Comparison of ENCODE assay signal across 22 mouse cellular contexts in genomic region chr5:64408938-64409337, GRCm38 (mm10).
DNase-seq lines count a peak whose midpoint lies in the region; ATAC-seq and TF ChIP-seq lines count a peak whose summit lies in the region.
"Had no signal": no experiment of that assay in that cellular context is flagged by ENCODE, and none has a peak within 500 bp of the region (broad histone marks: within the 10 kb centered on the region; RNA-seq: fewer than 3 reads in every experiment).

No protein-coding gene starts in this region.

- H3K27me3 ChIP-seq in liver, embryonic 14.5 days (ENCODE audit: control insufficient read depth, insufficient read depth, low read length), result no peaks in the 10 kb centered on the region
- no peaks in the 10 kb centered on the region for H3K27me3 ChIP-seq in liver, embryonic 11.5 days (replicated peaks; ENCODE audit: control insufficient read depth, insufficient read depth, low read length)
- no peaks in the 10 kb centered on the region for H3K27me3 ChIP-seq in MEL (ENCODE audit: control insufficient read depth in 1 of 2, insufficient read depth in 2 of 2, low read length in 2 of 2)
- H3K27me3 ChIP-seq: lung, embryonic 15.5 days; midbrain, embryonic 15.5 days had no signal

- H3K9me3 ChIP-seq in liver, embryonic 14.5 days (ENCODE audit: control insufficient read depth, low read length), result no peaks in the 10 kb centered on the region
- no peaks in the 10 kb centered on the region for H3K9me3 ChIP-seq in liver, embryonic 11.5 days (ENCODE audit: control insufficient read depth, low read length)
- H3K9me3 ChIP-seq in MEL (replicated peaks; ENCODE audit: insufficient read depth, low read length), result no peaks in the 10 kb centered on the region
- H3K9me3 ChIP-seq: G1E; lung, embryonic 15.5 days; midbrain, embryonic 15.5 days had no signal

- ATAC-seq in liver, embryonic 14.5 days (ENCODE audit: insufficient read depth), result no peak
- ATAC-seq in liver, embryonic 11.5 days (replicated peaks; ENCODE audit: low FRiP score), result no peak
- 0 out of 2 replicates have a peak, but pooled peaks have one; percentile 34 for ATAC-seq in megakaryocyte progenitor cell, adult 5-6 weeks (replicated peaks; ENCODE audit: poor library complexity)
- no peak for ATAC-seq in cerebellum, adult (ENCODE audit: insufficient number of reproducible peaks, low FRiP score, low TSS enrichment)
- ATAC-seq: midbrain, embryonic 15.5 days had no signal

- no peaks in the 10 kb centered on the region for H3K79me2 ChIP-seq in MEL (ENCODE audit: control insufficient read depth, insufficient read depth, low read length, poor library complexity)

- no peak for TF ChIP-seq POLR2A in MEL (IDR thresholded peaks at IDR 0.05; ENCODE audit: control insufficient read depth in 1 of 2, insufficient read depth in 1 of 2, low read depth in 1 of 2, low read length in 2 of 2, poor library complexity in 1 of 2)

- no peak overlapping the region for H3K9ac ChIP-seq in liver, embryonic 14.5 days (replicated peaks)
- no peak overlapping the region for H3K9ac ChIP-seq in liver, embryonic 11.5 days (ENCODE audit: low read depth, low read length)
- H3K9ac ChIP-seq in MEL (ENCODE audit: control insufficient read depth, low read depth, low read length, poor library complexity, severe bottlenecking), result no peak overlapping the region
- H3K9ac ChIP-seq: hindbrain, embryonic 14.5 days; lung, embryonic 15.5 days; midbrain, embryonic 15.5 days had no signal

- peak; percentile 57 for TF ChIP-seq RAD21 in MEL (IDR thresholded peaks at IDR 0.05; ENCODE audit: low read depth, low read length)

- DNase-seq in liver, embryonic 14.5 days (ENCODE audit: low read depth in 3 of 3, low spot score in 3 of 3), result no peak
- no peak for DNase-seq in liver, embryonic 11.5 days (ENCODE audit: low spot score)
- DNase-seq in CD4-positive helper T cell, adult 2 months (ENCODE audit: low read depth, low spot score), result peak; percentile 11
- DNase-seq in MEL (ENCODE audit: low read depth, low spot score), result peak; percentile 54
- DNase-seq in urinary bladder, adult 18-20 months (ENCODE audit: low spot score in 2 of 2), result no peak
- DNase-seq: adrenal gland, postnatal 10 days; cerebellum, adult 2 months; gastrocnemius, postnatal 14 days; heart, postnatal 14 days; kidney, adult 11 months; kidney, postnatal 14 days; layer of hippocampus, adult 9-11 months; right cerebral cortex, adult 18-20 months; thymus, adult 2 months had no signal

- no peak overlapping the region for H3K4me3 ChIP-seq in liver, embryonic 14.5 days (ENCODE audit: insufficient read depth in 1 of 2, low read depth in 2 of 2, low read length in 2 of 2)
- no peak overlapping the region for H3K4me3 ChIP-seq in liver, embryonic 11.5 days (ENCODE audit: low read depth, low read length)
- no peak overlapping the region for H3K4me3 ChIP-seq in MEL (ENCODE audit: control insufficient read depth in 1 of 2, insufficient read depth in 1 of 2, low read depth in 2 of 2, low read length in 2 of 2)
- H3K4me3 ChIP-seq: forebrain, embryonic 10.5 days; lung, embryonic 15.5 days; midbrain, embryonic 15.5 days had no signal

- no peak for TF ChIP-seq EP300 in liver, embryonic 14.5 days (IDR thresholded peaks at IDR 0.05; ENCODE audit: low read depth)
- no peak for TF ChIP-seq EP300 in MEL (IDR thresholded peaks at IDR 0.05; ENCODE audit: low read depth in 1 of 2, low read length in 2 of 2)

- peak; percentile 34; the same call in 1 of the 2 replicates for TF ChIP-seq CTCF in liver, embryonic 14.5 days (IDR thresholded peaks at IDR 0.05; ENCODE audit: low read depth)
- peak in 2 of 3 experiments; percentile 28 to 52; a peak in 3 of 6 replicates for TF ChIP-seq CTCF in MEL (IDR thresholded peaks at IDR 0.05 in 2 of 3, conservative IDR thresholded peaks at IDR 0.05 in 1 of 3; ENCODE audit: control insufficient read depth in 1 of 3, insufficient read depth in 1 of 3, low read depth in 2 of 3, low read length in 3 of 3, poor library complexity in 1 of 3, severe bottlenecking in 1 of 3)

- H3K27ac ChIP-seq in liver, embryonic 14.5 days, result no peak overlapping the region
- no peak overlapping the region for H3K27ac ChIP-seq in liver, embryonic 11.5 days (ENCODE audit: low read depth, low read length)
- no peak overlapping the region for H3K27ac ChIP-seq in MEL (ENCODE audit: control insufficient read depth, low read depth, low read length)
- H3K27ac ChIP-seq: forebrain, embryonic 10.5 days; hindbrain, embryonic 14.5 days; lung, embryonic 15.5 days; midbrain, embryonic 15.5 days had no signal

- H3K4me2 ChIP-seq in liver, embryonic 14.5 days (ENCODE audit: low read depth), result no peak overlapping the region
- H3K4me2 ChIP-seq in liver, embryonic 11.5 days, result no peak overlapping the region
- H3K4me2 ChIP-seq: heart, embryonic 11.5 days; hindbrain, embryonic 14.5 days; lung, embryonic 15.5 days; midbrain, embryonic 15.5 days had no signal

- peaks cover 0 to 3% of the 10 kb centered on the region in 2 experiments; a peak in 1 of 4 replicates for H3K4me1 ChIP-seq in liver, embryonic 14.5 days (replicated peaks; ENCODE audit: control insufficient read depth in 2 of 2, insufficient read depth in 2 of 2, low read length in 1 of 2)
- H3K4me1 ChIP-seq in liver, embryonic 11.5 days (replicated peaks; ENCODE audit: control insufficient read depth, insufficient read depth, low read length), result no peaks in the 10 kb centered on the region; the same call in none of the 2 replicates
- H3K4me1 ChIP-seq in MEL (ENCODE audit: control insufficient read depth in 1 of 2, insufficient read depth in 2 of 2, low read length in 2 of 2), result no peaks in the 10 kb centered on the region
- H3K4me1 ChIP-seq: forebrain, embryonic 10.5 days; midbrain, embryonic 15.5 days had no signal

- H3K36me3 ChIP-seq in liver, embryonic 14.5 days (replicated peaks; ENCODE audit: control insufficient read depth, insufficient read depth, low read depth), result no peaks in the 10 kb centered on the region
- no peaks in the 10 kb centered on the region for H3K36me3 ChIP-seq in liver, embryonic 11.5 days (ENCODE audit: control insufficient read depth, insufficient read depth, low read length)
- no peaks in the 10 kb centered on the region for H3K36me3 ChIP-seq in MEL (ENCODE audit: control insufficient read depth in 1 of 2, insufficient read depth in 2 of 2, low read length in 2 of 2)
- H3K36me3 ChIP-seq: forebrain, embryonic 10.5 days; G1E; lung, embryonic 15.5 days; midbrain, embryonic 15.5 days had no signal

- 53% methylated on average over 3 of the region's 3 CpGs for WGBS in liver, embryonic 14.5 days (ENCODE audit: insufficient replicate concordance)
- 66% methylated on average over 3 of the region's 3 CpGs for WGBS in liver, embryonic 11.5 days

TF ChIP-seq in MEL, 35 proteins besides CTCF, POLR2A, EP300 and RAD21:
- TF ChIP-seq TBP (IDR thresholded peaks at IDR 0.05; ENCODE audit: low read depth, low read length), result no peak
- TF ChIP-seq SIN3A (IDR thresholded peaks at IDR 0.05; ENCODE audit: low read length), result no peak
- TF ChIP-seq GATA1 (IDR thresholded peaks at IDR 0.05; ENCODE audit: low read depth, low read length), result no peak
- TF ChIP-seq ZC3H11A (IDR thresholded peaks at IDR 0.05; ENCODE audit: low read depth, low read length), result peak; percentile 37; the same call in 1 of the 2 replicates
- TF ChIP-seq USF1 (IDR thresholded peaks at IDR 0.05; ENCODE audit: low read depth, low read length), result no peak
- no peak for TF ChIP-seq MAX (IDR thresholded peaks at IDR 0.05; ENCODE audit: low read length)
- TF ChIP-seq POLR2AphosphoS2 (IDR thresholded peaks at IDR 0.05; ENCODE audit: low read length), result no peak
- TF ChIP-seq POLR2AphosphoS5 (IDR thresholded peaks at IDR 0.05; ENCODE audit: borderline replicate concordance, low read depth, low read length), result no peak
- TF ChIP-seq HCFC1 (IDR thresholded peaks at IDR 0.05; ENCODE audit: low read depth, low read length), result no peak
- TF ChIP-seq MAFK (IDR thresholded peaks at IDR 0.05; ENCODE audit: borderline replicate concordance, low read depth, low read length), result no peak
- peak; percentile 52 for TF ChIP-seq SMC3 (IDR thresholded peaks at IDR 0.05; ENCODE audit: low read depth, low read length)
- no peak for TF ChIP-seq KAT2A (conservative IDR thresholded peaks at IDR 0.05; ENCODE audit: low read depth, low read length)

Comparison
In these comparisons a context has a peak if more than half of its experiments do, and no peak if none do; other contexts are left out.
1. DNase-seq: peak in CD4-positive helper T cell, adult 2 months (single experiment) and MEL (single experiment); none in liver, embryonic 14.5 days (0 of 3), liver, embryonic 11.5 days (single experiment) and urinary bladder, adult 18-20 months (0 of 2).